Mouse (Mus musculus): ENCODE measurements at regions not wholly inside any gene's neighbourhood (a gene's known extent, or its start where the extent isn't known, plus 50 kb on each side); places are given as distances from the start of the nearest gene placed in this dataset.
A peak's percentile ranks its signal among the peaks of the same experiment; 100 is the strongest.

- Histone ChIP-seq H3K79me2 (ENCODE audit: control insufficient read depth, insufficient read depth, low read length, poor library complexity) (no peaks in the 10 kb centered on the region), H3K4me3 (ENCODE audit: control insufficient read depth in 1 of 2, insufficient read depth in 1 of 2, low read depth in 2 of 2, low read length in 2 of 2) (no peak overlapping the region), H3K27ac (ENCODE audit: control insufficient read depth, low read depth, low read length) (no peak overlapping the region), H3K27me3 (ENCODE audit: control insufficient read depth in 1 of 2, insufficient read depth in 2 of 2, low read length in 2 of 2) (no peaks in the 10 kb centered on the region), H3K4me1 (ENCODE audit: control insufficient read depth in 1 of 2, insufficient read depth in 2 of 2, low read length in 2 of 2) (no peaks in the 10 kb centered on the region; a peak in 1 of 4 replicates), H3K36me3 (ENCODE audit: control insufficient read depth in 1 of 2, insufficient read depth in 2 of 2, low read length in 2 of 2) (peaks cover 0 to 7% of the 10 kb centered on the region in 2 experiments; a peak in 2 of 4 replicates), H3K9me3 (replicated peaks; ENCODE audit: insufficient read depth, low read length) (no peaks in the 10 kb centered on the region), H3K9ac (ENCODE audit: control insufficient read depth, low read depth, low read length, poor library complexity, severe bottlenecking) (no peak overlapping the region)
- peak; percentile 87 for DNase-seq (ENCODE audit: low read depth, low spot score)
- peak; percentile 86 for TF ChIP-seq TCF12 (IDR thresholded peaks at IDR 0.05; ENCODE audit: low read depth, low read length)
- peak; percentile 91 for TF ChIP-seq RCOR1 (IDR thresholded peaks at IDR 0.05; ENCODE audit: low read depth, low read length)
- TF ChIP-seq MAZ (IDR thresholded peaks at IDR 0.05; ENCODE audit: low read depth, low read length): no peak
- TF ChIP-seq ZNF384 (IDR thresholded peaks at IDR 0.05; ENCODE audit: low read depth, low read length): peak; percentile 97
- no peak for TF ChIP-seq ZMIZ1 (IDR thresholded peaks at IDR 0.05; ENCODE audit: low read depth, low read length)
- TF ChIP-seq TAL1 (IDR thresholded peaks at IDR 0.05; ENCODE audit: low read length): peak; percentile 49
- no peak for TF ChIP-seq GABPA (IDR thresholded peaks at IDR 0.05; ENCODE audit: low read depth, low read length)
- peak; percentile 90 for TF ChIP-seq ETS1 (IDR thresholded peaks at IDR 0.05; ENCODE audit: low read depth, low read length)
- peak; percentile 87 for TF ChIP-seq GATA1 (IDR thresholded peaks at IDR 0.05; ENCODE audit: low read depth, low read length)
- TF ChIP-seq JUND (IDR thresholded peaks at IDR 0.05; ENCODE audit: low read depth, low read length): no peak
- TF ChIP-seq EP300 (IDR thresholded peaks at IDR 0.05; ENCODE audit: low read depth in 1 of 2, low read length in 2 of 2): peak; percentile 81 to 96
Observed at GRCm38 (mm10) chr1:95075151-95075550, 238.3 kb upstream of the Fam174a start.

DNA sequence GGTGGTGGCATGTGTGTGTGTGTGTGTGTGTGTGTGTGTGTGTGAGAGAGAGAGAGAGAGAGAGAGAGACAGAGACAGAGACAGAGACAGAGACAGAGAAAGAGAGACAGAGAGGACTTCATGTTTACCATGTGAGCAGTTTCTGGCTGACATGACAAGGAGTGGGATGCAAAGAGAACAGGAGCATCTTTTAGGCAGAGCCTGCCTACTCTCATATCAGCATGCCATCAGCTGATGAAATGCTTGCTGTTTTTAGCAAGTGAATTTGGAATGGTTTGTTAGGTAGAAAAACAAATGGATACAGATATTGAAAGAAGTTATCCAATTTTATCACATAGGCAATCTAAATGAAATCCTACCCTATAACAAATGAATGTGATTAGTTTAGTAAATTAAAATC is 203.5 kb upstream of the Fam174a start:
- H3K27ac ChIP-seq (ENCODE audit: control insufficient read depth, low read depth, low read length): no peak overlapping the region
- H3K4me1 ChIP-seq (ENCODE audit: control insufficient read depth in 1 of 2, insufficient read depth in 2 of 2, low read length in 2 of 2): no peaks in the 10 kb centered on the region
- TF ChIP-seq MYB (IDR thresholded peaks at IDR 0.05; ENCODE audit: low read depth, low read length) (no peak), CHD1 (IDR thresholded peaks at IDR 0.05; ENCODE audit: low read depth, low read length) (no peak), UBTF (IDR thresholded peaks at IDR 0.05; ENCODE audit: borderline replicate concordance, insufficient read depth, low read depth, low read length) (no peak), RCOR1 (IDR thresholded peaks at IDR 0.05; ENCODE audit: low read depth, low read length) (no peak)
- H3K79me2 ChIP-seq (ENCODE audit: control insufficient read depth, insufficient read depth, low read length, poor library complexity): no peaks in the 10 kb centered on the region
- H3K36me3 ChIP-seq (ENCODE audit: control insufficient read depth in 1 of 2, insufficient read depth in 2 of 2, low read length in 2 of 2): no peaks in the 10 kb centered on the region
- no peak overlapping the region for H3K4me3 ChIP-seq (ENCODE audit: control insufficient read depth in 1 of 2, insufficient read depth in 1 of 2, low read depth in 2 of 2, low read length in 2 of 2)
- H3K27me3 ChIP-seq (ENCODE audit: control insufficient read depth in 1 of 2, insufficient read depth in 2 of 2, low read length in 2 of 2): no peaks in the 10 kb centered on the region
- H3K9ac ChIP-seq (ENCODE audit: control insufficient read depth, low read depth, low read length, poor library complexity, severe bottlenecking): no peak overlapping the region
- H3K9me3 ChIP-seq (replicated peaks; ENCODE audit: insufficient read depth, low read length): no peaks in the 10 kb centered on the region
- DNase-seq (ENCODE audit: low read depth, low spot score): no peak

- Histone ChIP-seq H3K79me2 (ENCODE audit: control insufficient read depth, insufficient read depth, low read length, poor library complexity) (no peaks in the 10 kb centered on the region), H3K4me1 (ENCODE audit: control insufficient read depth in 1 of 2, insufficient read depth in 2 of 2, low read length in 2 of 2) (no peaks in the 10 kb centered on the region), H3K27ac (ENCODE audit: control insufficient read depth, low read depth, low read length) (no peak overlapping the region), H3K9ac (ENCODE audit: control insufficient read depth, low read depth, low read length, poor library complexity, severe bottlenecking) (no peak overlapping the region), H3K4me3 (ENCODE audit: control insufficient read depth in 1 of 2, insufficient read depth in 1 of 2, low read depth in 2 of 2, low read length in 2 of 2) (no peak overlapping the region), H3K9me3 (replicated peaks; ENCODE audit: insufficient read depth, low read length) (no peaks in the 10 kb centered on the region), H3K36me3 (ENCODE audit: control insufficient read depth in 1 of 2, insufficient read depth in 2 of 2, low read length in 2 of 2) (no peaks in the 10 kb centered on the region), H3K27me3 (ENCODE audit: control insufficient read depth in 1 of 2, insufficient read depth in 2 of 2, low read length in 2 of 2) (no peaks in the 10 kb centered on the region)
- TF ChIP-seq TBP (IDR thresholded peaks at IDR 0.05; ENCODE audit: low read depth, low read length) (no peak), SMC3 (IDR thresholded peaks at IDR 0.05; ENCODE audit: low read depth, low read length) (peak; percentile 69), CTCF (IDR thresholded peaks at IDR 0.05 in 2 of 3, conservative IDR thresholded peaks at IDR 0.05 in 1 of 3; ENCODE audit: control insufficient read depth in 1 of 3, insufficient read depth in 1 of 3, low read depth in 2 of 3, low read length in 3 of 3, poor library complexity in 1 of 3, severe bottlenecking in 1 of 3) (peak in 2 of 3 experiments; percentile 15 to 62; a peak in 2 of 6 replicates), ZNF384 (IDR thresholded peaks at IDR 0.05; ENCODE audit: low read depth, low read length) (no peak), BHLHE40 (IDR thresholded peaks at IDR 0.05; ENCODE audit: borderline replicate concordance, low read depth, low read length) (no peak), MYC (IDR thresholded peaks at IDR 0.05; ENCODE audit: low read depth, low read length) (peak; percentile 55; the same call in 1 of the 2 replicates), RAD21 (IDR thresholded peaks at IDR 0.05; ENCODE audit: low read depth, low read length) (peak; percentile 70), KAT2A (conservative IDR thresholded peaks at IDR 0.05; ENCODE audit: low read depth, low read length) (no peak), POLR2AphosphoS5 (IDR thresholded peaks at IDR 0.05; ENCODE audit: borderline replicate concordance, low read depth, low read length) (no peak), ZC3H11A (IDR thresholded peaks at IDR 0.05; ENCODE audit: low read depth, low read length) (peak; percentile 52), NRF1 (IDR thresholded peaks at IDR 0.05; ENCODE audit: insufficient read depth, low read depth, low read length, poor library complexity, severe bottlenecking) (no peak)
- peak; percentile 25 for DNase-seq (ENCODE audit: low read depth, low spot score)
Observed at GRCm38 (mm10) chr1:95113493-95113892, 199.9 kb upstream of the Fam174a start.

Data from MEL (cell line).